Mouse (Mus musculus): ENCODE data around the gene Gripap1. TPM values are rescaled to one million over a fixed set of nuclear protein-coding genes. Genes with fewer than 3 reads are reported as not detected.
"Not testable (repeated sequence)": the region's sequence is repeated elsewhere in the genome, so short reads cannot be mapped to it uniquely, and the experiment has no call there.

Gene Gripap1
- polyA plus RNA-seq, 1 experiment from 2014 or later = 34.1 TPM

DNA sequence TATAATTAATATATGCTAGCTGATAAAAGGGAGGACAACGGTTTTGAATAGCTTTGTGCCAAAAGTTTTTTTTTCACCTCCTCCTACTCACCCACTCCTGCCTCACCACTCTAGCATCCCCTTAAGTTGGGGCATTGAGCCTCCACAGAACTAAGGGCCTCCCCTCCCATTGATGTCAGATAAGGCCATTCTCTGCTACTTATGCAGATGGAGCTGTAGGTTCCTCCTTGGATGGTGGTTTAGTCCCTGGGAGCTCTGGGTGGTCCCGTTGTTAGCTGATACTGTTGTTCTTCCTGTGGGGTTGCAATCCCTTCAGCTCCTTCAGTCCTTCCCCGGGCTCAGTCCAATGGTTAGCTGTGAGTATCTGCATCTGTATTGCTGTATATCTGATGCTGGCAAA, 10.3 kb upstream of the Gripap1 start:
- no peaks in the 10 kb centered on the region for H3K27me3 ChIP-seq (ENCODE audit: insufficient read depth, low read length)
- H3K4me1 ChIP-seq (ENCODE audit: insufficient read depth) = no peaks in the 10 kb centered on the region
- DNase-seq (no peak), ATAC-seq (ENCODE audit: insufficient read depth) (no peak)
- no peaks in the 10 kb centered on the region for H3K9me3 ChIP-seq (ENCODE audit: low read depth, low read length)
- no peak for TF ChIP-seq CTCF (IDR thresholded peaks at IDR 0.05; ENCODE audit: low read depth)
- peaks cover 2% of the 10 kb centered on the region for H3K36me3 ChIP-seq (ENCODE audit: insufficient read depth)
- no peak overlapping the region for H3K4me2 ChIP-seq
- H3K9ac ChIP-seq = no peak overlapping the region
- no peak overlapping the region for H3K27ac ChIP-seq (ENCODE audit: low read depth)
- no peak overlapping the region for H3K4me3 ChIP-seq (ENCODE audit: low read depth, low read length)
- 8% methylated on average over 3 of the region's 3 CpGs for WGBS

DNA sequence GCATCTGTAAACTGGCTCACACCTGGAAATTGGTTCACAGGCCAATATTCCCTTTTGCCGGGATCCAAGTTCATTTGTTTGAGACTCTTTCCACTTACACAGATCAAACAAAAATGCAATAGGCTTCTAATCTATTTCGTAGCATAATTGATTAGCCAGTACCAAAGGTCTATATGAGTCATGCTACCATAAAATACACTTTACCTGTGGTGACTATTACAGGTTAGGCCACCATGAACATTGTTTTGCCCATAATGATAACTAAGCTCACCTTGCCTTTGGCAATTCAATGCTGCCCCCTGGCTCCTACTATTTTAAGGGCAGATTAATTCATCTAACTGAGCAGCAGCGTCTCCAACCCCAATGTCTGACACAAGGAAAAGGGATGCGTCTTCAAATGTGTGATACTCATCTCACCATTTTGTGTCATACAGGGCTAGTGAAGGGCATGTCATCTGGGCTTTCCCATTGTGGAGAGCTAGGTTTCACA, 6.9 kb upstream of the Gripap1 start:
- no peaks in the 10 kb centered on the region for H3K27me3 ChIP-seq (ENCODE audit: insufficient read depth, low read length)
- H3K4me3 ChIP-seq (ENCODE audit: low read depth, low read length) = no peak overlapping the region
- TF ChIP-seq CTCF (IDR thresholded peaks at IDR 0.05; ENCODE audit: low read depth) = no peak
- no peaks in the 10 kb centered on the region for H3K4me1 ChIP-seq (ENCODE audit: insufficient read depth)
- no peak overlapping the region for H3K9ac ChIP-seq
- 70% methylated on average over 4 of the region's 4 CpGs for WGBS
- no peaks in the 10 kb centered on the region for H3K36me3 ChIP-seq (ENCODE audit: insufficient read depth)
- no peaks in the 10 kb centered on the region for H3K9me3 ChIP-seq (ENCODE audit: low read depth, low read length)
- H3K27ac ChIP-seq (ENCODE audit: low read depth) = no peak overlapping the region
- H3K4me2 ChIP-seq = no peak overlapping the region
- ATAC-seq (ENCODE audit: insufficient read depth) (no peak), DNase-seq (no peak)

DNA sequence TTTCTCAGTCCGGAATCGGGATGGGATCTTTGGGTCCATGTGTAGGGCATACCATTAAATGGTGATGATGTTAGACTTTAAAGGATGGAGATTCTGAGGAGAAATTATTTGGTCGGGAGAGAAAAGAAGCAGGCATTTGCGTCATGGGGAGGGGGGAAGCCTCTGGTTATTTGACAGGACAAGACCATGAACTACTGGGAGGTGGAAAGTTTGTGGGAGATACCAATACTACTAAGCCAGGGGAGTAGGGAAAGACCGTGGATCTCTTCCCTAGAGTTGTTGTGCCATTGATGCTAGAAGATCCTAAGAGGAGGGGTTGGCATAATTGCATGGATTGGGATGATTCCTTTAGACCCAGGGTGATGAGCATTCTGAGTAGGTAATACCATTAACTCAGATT, 744 bp downstream of the Gripap1 start:
- Histone ChIP-seq H3K4me2 (peak overlapping the region; percentile 62), H3K9me3 (ENCODE audit: low read depth, low read length) (no peaks in the 10 kb centered on the region), H3K4me1 (ENCODE audit: insufficient read depth) (no peaks in the 10 kb centered on the region), H3K4me3 (ENCODE audit: low read depth, low read length) (peak overlapping the region; percentile 56), H3K27me3 (ENCODE audit: insufficient read depth, low read length) (no peaks in the 10 kb centered on the region), H3K36me3 (ENCODE audit: insufficient read depth) (no peaks in the 10 kb centered on the region), H3K27ac (ENCODE audit: low read depth) (no peak overlapping the region), H3K9ac (peak overlapping the region; percentile 48)
- 0 out of 2 replicates have a peak, but pooled peaks have one; percentile 3 for ATAC-seq (ENCODE audit: insufficient read depth)
- 16% methylated on average over 5 of the region's 5 CpGs for WGBS
- no peak for DNase-seq
- TF ChIP-seq CTCF (IDR thresholded peaks at IDR 0.05; ENCODE audit: low read depth) = no peak

DNA sequence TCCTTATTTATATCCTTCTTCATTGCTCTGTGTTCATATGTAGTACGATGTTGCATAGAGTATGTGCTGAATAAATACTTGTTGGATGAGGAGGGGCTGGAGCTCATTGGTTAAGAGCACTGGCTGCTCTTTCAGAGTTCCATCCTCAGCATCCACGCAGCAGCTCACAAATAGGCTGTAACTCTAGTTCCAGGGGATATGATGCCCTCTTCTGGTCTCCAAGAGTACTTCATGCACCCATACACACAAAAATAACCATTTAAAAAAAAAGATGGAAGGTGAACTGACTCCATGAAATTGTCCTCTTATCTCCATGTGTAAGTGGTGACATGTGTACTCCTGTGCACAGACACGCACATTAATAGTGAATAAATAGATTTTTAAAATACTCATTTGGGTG, 3.8 kb downstream of the Gripap1 start:
- 37% methylated on average over 3 of the region's 3 CpGs for WGBS
- peak; percentile 51 for DNase-seq
- Histone ChIP-seq H3K36me3 (ENCODE audit: insufficient read depth) (no peaks in the 10 kb centered on the region), H3K27me3 (ENCODE audit: insufficient read depth, low read length) (no peaks in the 10 kb centered on the region), H3K4me2 (no peak overlapping the region), H3K27ac (ENCODE audit: low read depth) (no peak overlapping the region), H3K9ac (no peak overlapping the region), H3K4me3 (ENCODE audit: low read depth, low read length) (no peak overlapping the region), H3K4me1 (ENCODE audit: insufficient read depth) (no peaks in the 10 kb centered on the region), H3K9me3 (ENCODE audit: low read depth, low read length) (no peaks in the 10 kb centered on the region)
- ATAC-seq (ENCODE audit: insufficient read depth) = no peak
- peak; percentile 45 for TF ChIP-seq CTCF (IDR thresholded peaks at IDR 0.05; ENCODE audit: low read depth)

DNA sequence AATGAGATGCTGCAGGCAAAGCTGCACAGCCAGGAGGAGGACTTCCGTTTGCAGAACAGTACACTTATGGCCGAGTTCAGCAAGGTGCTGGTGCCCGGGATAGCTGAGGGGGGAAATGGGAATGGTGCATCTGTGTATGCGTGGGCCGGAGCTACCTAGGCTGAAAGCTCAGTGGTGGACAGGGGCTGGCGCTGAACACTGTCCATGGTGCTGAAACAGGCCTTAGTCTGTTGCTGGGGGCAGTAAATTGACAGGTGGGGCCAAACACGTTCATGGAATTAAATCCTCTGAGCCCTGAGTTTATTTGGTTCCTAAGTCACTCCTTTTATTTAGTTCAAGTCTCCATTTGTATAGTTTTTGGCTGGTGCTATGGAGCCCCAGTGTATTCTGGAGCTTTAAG, 5.5 kb downstream of the Gripap1 start:
- Histone ChIP-seq H3K4me3 (ENCODE audit: low read depth, low read length) (no peak overlapping the region), H3K9me3 (ENCODE audit: low read depth, low read length) (no peaks in the 10 kb centered on the region), H3K27ac (ENCODE audit: low read depth) (no peak overlapping the region), H3K4me1 (ENCODE audit: insufficient read depth) (no peaks in the 10 kb centered on the region), H3K9ac (no peak overlapping the region), H3K4me2 (no peak overlapping the region), H3K27me3 (ENCODE audit: insufficient read depth, low read length) (no peaks in the 10 kb centered on the region), H3K36me3 (ENCODE audit: insufficient read depth) (peaks cover 7% of the 10 kb centered on the region; the same call in 1 of the 2 replicates)
- WGBS = 14% methylated on average over 7 of the region's 7 CpGs
- ATAC-seq (ENCODE audit: insufficient read depth) (no peak), DNase-seq (peak; percentile 77)
- TF ChIP-seq CTCF (IDR thresholded peaks at IDR 0.05; ENCODE audit: low read depth) = no peak

DNA sequence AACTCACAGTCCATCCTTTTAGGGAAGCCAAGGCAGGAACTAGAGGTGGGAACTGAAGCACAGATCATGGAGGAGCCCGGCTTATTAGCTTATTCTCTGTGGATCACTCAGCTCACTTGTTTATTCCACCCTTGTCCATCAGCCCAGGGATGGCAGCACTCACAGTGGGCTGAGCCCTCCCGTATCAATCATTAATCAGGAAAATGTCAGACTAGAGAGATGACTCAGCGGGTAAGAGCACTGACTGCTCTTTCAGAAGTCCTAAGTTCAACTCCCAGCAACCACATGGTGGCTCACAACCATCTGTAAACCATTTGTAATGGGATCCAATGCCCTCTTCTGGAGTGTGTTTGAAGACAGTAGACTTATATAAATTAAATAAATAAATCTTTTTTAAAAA, 7.8 kb downstream of the Gripap1 start:
- 80% methylated on average over 3 of the region's 3 CpGs for WGBS

DNA sequence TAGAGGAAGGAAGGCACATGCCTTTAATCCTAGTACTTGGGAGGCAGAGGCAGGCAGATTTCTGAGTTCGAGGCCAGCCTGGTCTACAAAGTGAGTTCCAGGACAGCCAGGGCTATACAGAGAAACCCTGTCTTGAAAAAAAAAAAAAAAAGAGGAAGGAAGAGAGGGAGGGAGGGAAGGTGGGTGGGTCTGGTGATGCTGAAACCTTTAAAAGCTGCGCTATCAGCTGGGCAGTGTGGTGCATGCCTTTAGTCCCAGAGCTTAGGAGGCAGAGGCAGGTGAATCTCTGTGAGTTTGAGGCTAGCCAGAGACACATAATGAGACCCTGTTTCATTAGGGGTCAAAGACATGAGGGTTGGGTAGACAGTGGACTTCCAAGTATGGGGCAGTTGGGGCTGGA, 12.6 kb downstream of the Gripap1 start:
- H3K4me2 ChIP-seq; H3K4me3 ChIP-seq (ENCODE audit: low read depth, low read length); H3K9ac ChIP-seq; DNase-seq; H3K27me3 ChIP-seq (ENCODE audit: insufficient read depth, low read length); H3K9me3 ChIP-seq (ENCODE audit: low read depth, low read length); ATAC-seq (ENCODE audit: insufficient read depth); H3K4me1 ChIP-seq (ENCODE audit: insufficient read depth); H3K27ac ChIP-seq (ENCODE audit: low read depth): not testable (repeated sequence)
- H3K36me3 ChIP-seq (ENCODE audit: insufficient read depth) = peaks cover 22% of the 10 kb centered on the region; the same call in 1 of the 2 replicates
- 87% methylated on average over 2 of the region's 2 CpGs for WGBS

More for the DNA sequence above, 7.8 kb downstream of the Gripap1 start:
- Histone ChIP-seq H3K4me2 (no peak overlapping the region), H3K9me3 (ENCODE audit: low read depth, low read length) (no peaks in the 10 kb centered on the region), H3K9ac (no peak overlapping the region), H3K27me3 (ENCODE audit: insufficient read depth, low read length) (no peaks in the 10 kb centered on the region), H3K27ac (ENCODE audit: low read depth) (no peak overlapping the region), H3K36me3 (ENCODE audit: insufficient read depth) (peaks cover 14% of the 10 kb centered on the region; the same call in 1 of the 2 replicates), H3K4me3 (ENCODE audit: low read depth, low read length) (no peak overlapping the region), H3K4me1 (ENCODE audit: insufficient read depth) (no peaks in the 10 kb centered on the region)
- DNase-seq = no peak
- TF ChIP-seq CTCF (IDR thresholded peaks at IDR 0.05; ENCODE audit: low read depth) = no peak
- ATAC-seq (ENCODE audit: insufficient read depth) = no peak

DNA sequence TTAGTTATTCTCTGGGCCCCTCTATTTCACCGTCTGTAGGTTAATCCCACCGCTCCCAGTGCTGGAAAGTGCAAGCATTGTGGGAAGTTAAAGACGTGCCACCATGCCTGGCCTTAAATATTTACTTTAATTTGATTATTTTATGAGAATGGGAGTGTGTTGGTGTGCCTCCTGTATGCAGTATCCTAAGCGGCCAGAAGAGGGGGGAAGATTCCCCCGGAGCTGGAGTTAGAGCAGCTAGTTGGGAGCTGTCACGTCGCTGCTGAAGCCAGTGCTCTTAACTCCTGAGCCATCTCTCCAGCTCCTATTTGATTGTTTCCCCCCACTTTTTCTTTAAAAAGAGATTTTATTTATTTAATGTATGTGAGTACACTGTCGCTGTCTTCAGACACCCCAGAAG, 25.5 kb downstream of the Gripap1 start:
- TF ChIP-seq CTCF (IDR thresholded peaks at IDR 0.05; ENCODE audit: low read depth) = peak; percentile 44
- H3K27ac ChIP-seq (ENCODE audit: low read depth); H3K9ac ChIP-seq; H3K4me3 ChIP-seq (ENCODE audit: low read depth, low read length); H3K4me1 ChIP-seq (ENCODE audit: insufficient read depth); H3K27me3 ChIP-seq (ENCODE audit: insufficient read depth, low read length); H3K4me2 ChIP-seq; H3K9me3 ChIP-seq (ENCODE audit: low read depth, low read length); ATAC-seq (ENCODE audit: insufficient read depth): not testable (repeated sequence)
- 42% methylated on average over 8 of the region's 8 CpGs for WGBS
- DNase-seq = peak; percentile 51
- H3K36me3 ChIP-seq (ENCODE audit: insufficient read depth) = peaks cover 35% of the 10 kb centered on the region; the same call in 1 of the 2 replicates
